Mouse (Mus musculus) thymus, adult 2 months (tissue): ENCODE data around the gene Lcn6. TPM values are rescaled to one million over a fixed set of nuclear protein-coding genes. Genes with fewer than 3 reads are reported as not detected.

Experiments
- DNase-seq: peaks from one replicate; pipeline ENCODE4 v3.0.0; 2021
- H3K27ac ChIP-seq: fragments of 200-500 bp; 2 replicates; pipeline ENCODE4 v1.5.1; 2012; ENCODE audit warnings: low read length, control low read depth; ENCODE audit not compliant: control insufficient read depth, insufficient read depth
- H3K27me3 ChIP-seq: fragments of 200-500 bp; 2 replicates; pipeline ENCODE4 v1.6.1; 2012; ENCODE audit warnings: mild to moderate bottlenecking, low read length, moderate library complexity, mixed read lengths; ENCODE audit not compliant: control insufficient read depth, insufficient read depth
- H3K36me3 ChIP-seq: fragments of 200-500 bp; 2 replicates; pipeline ENCODE4 v1.6.1; 2012; ENCODE audit warnings: mild to moderate bottlenecking, low read length, moderate library complexity; ENCODE audit not compliant: control insufficient read depth, insufficient read depth
- H3K4me1 ChIP-seq: fragments of 200-500 bp; replicated peaks from 2 replicates; pipeline ENCODE4 v1.6.1; 2012; ENCODE audit warnings: low read length; ENCODE audit not compliant: control insufficient read depth, insufficient read depth
- H3K4me3 ChIP-seq: fragments of 200-500 bp; 2 replicates; pipeline ENCODE4 v1.5.1; 2012; ENCODE audit warnings: mild to moderate bottlenecking, low read length, control low read depth, moderate library complexity; ENCODE audit not compliant: control insufficient read depth, insufficient read depth
- CTCF ChIP-seq: fragments of 200-500 bp; IDR thresholded peaks from 2 replicates; pipeline ENCODE4 v1.5.1; 2012; ENCODE audit warnings: mild to moderate bottlenecking, control low read depth, low read length, moderate library complexity, borderline replicate concordance; ENCODE audit not compliant: control insufficient read depth, poor library complexity, insufficient read depth; ENCODE audit errors: extremely low read depth
- POLR2A ChIP-seq: fragments of 200-500 bp; IDR thresholded peaks from 2 replicates; pipeline ENCODE4 v1.6.1; 2012; ENCODE audit warnings: mild to moderate bottlenecking, low read length, control low read depth, moderate library complexity; ENCODE audit not compliant: control insufficient read depth, poor library complexity, insufficient read depth; ENCODE audit errors: extremely low read depth
- WGBS: fragments of 180-500 bp; shearing (Covaris S2); methylation state at CpG from one replicate; pipeline ENCODE4 v1.1.7; 2018; 5-methylcytosine and 5-hydroxymethylcytosine counted together
- polyA plus RNA-seq: library from polyadenylated mRNA; depleted of rRNA; stranded (reverse); fragments of >200 nt; gene quantifications from 2 replicates; pipeline ENCODE4 v1.2.3, GENCODE M21; 2012

The Lcn6 gene
- polyA plus RNA-seq, 1 experiment: 0.20 TPM

- 74% methylated on average over 1 of the region's 1 CpGs for WGBS
- no peak for TF ChIP-seq CTCF
- TF ChIP-seq POLR2A: no peak
- H3K36me3 ChIP-seq: no peaks in the 10 kb centered on the region
- no peak overlapping the region for H3K27ac ChIP-seq
- no peak for DNase-seq
- no peaks in the 10 kb centered on the region for H3K27me3 ChIP-seq
- H3K4me3 ChIP-seq: no peak overlapping the region
- no peaks in the 10 kb centered on the region for H3K4me1 ChIP-seq
Measured at GRCm38 (mm10) chr2:25654502-25654901, 22.1 kb upstream of the Lcn6 start.

DNA sequence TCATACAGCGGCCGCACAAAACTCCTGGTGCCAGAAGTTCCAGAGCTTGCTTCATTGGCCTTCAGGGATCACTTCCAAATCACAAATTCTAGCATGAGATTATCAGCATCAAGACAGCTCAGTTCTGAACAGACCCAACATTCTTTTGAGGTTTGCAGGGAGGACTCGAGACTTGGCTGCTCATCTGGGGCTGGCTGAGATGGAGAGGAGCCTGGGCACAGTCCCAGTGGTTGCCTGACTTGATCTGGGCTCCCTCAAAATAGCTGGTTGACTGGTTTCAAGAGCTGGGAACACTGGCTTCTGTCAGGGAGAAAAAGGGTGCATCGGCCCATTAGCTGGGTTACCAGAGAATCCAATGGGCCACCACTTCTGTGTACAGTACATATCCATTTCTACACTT, 19.9 kb upstream of the Lcn6 start:
- no peak overlapping the region for H3K27ac ChIP-seq
- no peaks in the 10 kb centered on the region for H3K27me3 ChIP-seq
- H3K4me3 ChIP-seq: no peak overlapping the region
- H3K36me3 ChIP-seq: no peaks in the 10 kb centered on the region
- TF ChIP-seq CTCF (no peak), POLR2A (no peak)
- H3K4me1 ChIP-seq: no peaks in the 10 kb centered on the region
- no peak for DNase-seq
- 92% methylated on average over 4 of the region's 4 CpGs for WGBS

DNA sequence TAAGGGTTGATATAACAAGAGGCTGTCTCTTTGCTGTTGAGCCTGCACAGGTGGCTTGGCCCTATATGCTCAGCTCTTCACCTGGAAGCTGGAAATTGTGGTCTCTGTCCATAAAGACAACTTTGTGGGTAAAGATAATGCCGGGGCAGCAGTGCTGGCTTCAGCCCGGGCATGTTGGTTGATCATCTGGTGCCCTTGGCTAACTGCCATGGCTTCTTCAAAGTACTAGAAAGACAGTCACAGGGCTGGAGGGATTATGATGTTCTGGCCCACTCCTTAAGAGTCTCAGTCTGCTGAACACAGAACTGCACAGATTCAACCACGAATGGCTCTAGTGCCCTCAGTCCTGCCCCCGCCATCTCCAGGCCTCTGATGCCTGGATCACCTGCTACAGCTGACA, 19.3 kb upstream of the Lcn6 start:
- H3K36me3 ChIP-seq: no peaks in the 10 kb centered on the region

GRCm38 (mm10) chr2:25657652-25658051, 18.9 kb upstream of the Lcn6 start, which contains the start of gene Lcn5:
Gene Lcn5, plus strand, starts transcription at chr2:25657952.
- Histone ChIP-seq H3K4me1 (no peaks in the 10 kb centered on the region), H3K27ac (no peak within 1 kb of the TSS), H3K27me3 (no peaks in the 10 kb centered on the region), H3K36me3 (no peaks in the 10 kb centered on the region), H3K4me3 (no peak within 1 kb of the TSS)
- TF ChIP-seq POLR2A (no peak), CTCF (no peak)
- DNase-seq: no peak

More for the DNA sequence above, 19.3 kb upstream of the Lcn6 start:
- TF ChIP-seq CTCF: no peak
- TF ChIP-seq POLR2A: no peak
- H3K4me1 ChIP-seq: no peaks in the 10 kb centered on the region
- DNase-seq: no peak
- WGBS: 48% methylated on average over 4 of the region's 4 CpGs
- H3K27me3 ChIP-seq: no peaks in the 10 kb centered on the region
- no peak overlapping the region for H3K4me3 ChIP-seq
- no peak overlapping the region for H3K27ac ChIP-seq

DNA sequence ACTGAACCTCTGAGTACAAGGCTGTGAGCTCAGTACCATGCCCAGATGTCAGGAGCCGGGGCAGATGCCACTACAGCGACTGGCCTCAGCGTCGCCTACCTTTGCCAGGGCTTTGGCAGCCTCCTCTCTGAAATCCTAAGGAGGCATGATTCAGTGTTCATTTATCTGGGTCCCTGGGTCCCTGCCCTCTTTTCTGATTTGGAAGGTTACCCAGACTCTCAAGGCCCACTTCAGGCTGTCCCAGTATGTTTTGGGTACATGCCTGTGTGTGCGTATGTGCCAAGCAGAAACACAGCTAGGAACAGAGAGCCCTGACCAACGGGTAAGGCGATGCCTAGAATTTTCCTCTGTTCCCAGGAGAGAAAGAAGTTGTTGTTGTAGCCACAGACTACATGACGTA, 16.3 kb upstream of the Lcn6 start:
- Histone ChIP-seq H3K27me3 (no peaks in the 10 kb centered on the region), H3K4me1 (no peaks in the 10 kb centered on the region), H3K4me3 (no peak overlapping the region), H3K27ac (no peak overlapping the region), H3K36me3 (no peaks in the 10 kb centered on the region)
- 95% methylated on average over 8 of the region's 8 CpGs for WGBS
- DNase-seq: no peak
- TF ChIP-seq CTCF (no peak), POLR2A (no peak)

DNA sequence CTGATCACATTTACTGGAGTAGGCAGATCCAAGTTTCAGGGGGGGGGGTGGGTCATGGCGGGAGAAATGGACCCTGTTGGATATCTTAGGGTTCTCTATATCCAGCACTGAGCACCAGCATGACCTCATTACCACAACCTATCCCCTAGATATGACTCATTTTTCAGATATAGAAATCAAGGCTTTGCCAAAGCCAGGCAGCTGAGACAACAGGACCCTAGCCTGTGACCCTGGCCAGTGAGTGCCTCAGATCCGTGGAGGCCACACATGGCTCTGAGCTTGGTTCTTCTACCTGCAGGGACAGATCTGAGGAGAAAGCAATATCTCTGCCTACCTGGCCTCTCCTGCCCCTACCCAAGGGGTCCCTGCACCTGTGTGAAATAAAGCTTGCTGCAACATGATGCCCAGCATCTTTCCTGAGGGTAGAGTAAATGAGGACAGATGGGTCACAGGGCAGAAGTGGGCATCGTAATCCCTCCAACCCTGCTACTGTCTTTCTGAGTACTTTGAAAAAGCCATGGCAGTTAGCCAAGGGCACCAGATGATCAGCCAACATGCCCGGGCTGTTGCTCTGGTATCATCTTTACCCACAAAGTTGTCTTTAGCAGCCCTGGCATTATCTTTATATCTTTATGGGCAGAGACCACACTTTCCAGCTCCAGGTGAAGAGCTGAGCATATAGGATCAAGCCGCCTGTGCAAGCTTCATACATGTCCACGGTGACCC, 15.2 kb upstream of the Lcn6 start:
- no peak for DNase-seq
- no peaks in the 10 kb centered on the region for H3K36me3 ChIP-seq
- H3K4me1 ChIP-seq: no peaks in the 10 kb centered on the region
- H3K27ac ChIP-seq: no peak overlapping the region
- WGBS: 53% methylated on average over 6 of the region's 6 CpGs
- TF ChIP-seq CTCF (no peak), POLR2A (no peak)
- no peak overlapping the region for H3K4me3 ChIP-seq
- no peaks in the 10 kb centered on the region for H3K27me3 ChIP-seq
